Mouse (Mus musculus): ENCODE measurements around the gene Zfp874b. TPM values are rescaled to one million over a fixed set of nuclear protein-coding genes. Genes with fewer than 3 reads are reported as not detected.
"Not testable (repeated sequence)": the region's sequence is repeated elsewhere in the genome, so short reads cannot be mapped to it uniquely, and the experiment has no call there.

The Zfp874b gene
- 10 to 100 TPM in 6 of 26 experiments, 1 to 10 TPM in 20; 2.6 to 25.1 (median 7.9) TPM for total RNA-seq (2018; cell fraction: chromatin; rRNA removed)
- 10 to 100 TPM in 2 of 26 experiments, 1 to 10 TPM in 24; 2.7 to 10.8 (median 4.9) TPM for total RNA-seq (2018; cell fraction: cytosol; rRNA removed)
- total RNA-seq (2018; cell fraction: nucleus; rRNA removed) = 10 to 100 TPM in 4 of 26 experiments, 1 to 10 TPM in 22; 3.0 to 14.2 (median 4.8) TPM
- polyA plus RNA-seq (2018) = 4.9 to 9.3 TPM (median 7.7 TPM) in 3 replicates

GRCm38 (mm10) chr13:67483625-67484423 is at the start of gene Zfp874b:
TSS of gene Zfp874b (minus strand) at chr13:67484258.
- H3K4me3 ChIP-seq (ENCODE audit: inconsistent target) = peak within 1 kb of the TSS; percentile 71
- H3K79me2 ChIP-seq (ENCODE audit: inconsistent target) = peaks cover 10% of the 10 kb centered on the region; the same call in 1 of the 2 replicates
- peaks cover 4% of the 10 kb centered on the region; the same call in 1 of the 2 replicates for H3K36me3 ChIP-seq (ENCODE audit: inconsistent target)
- H3K27ac ChIP-seq = peak within 1 kb of the TSS; percentile 66
- WGBS (ENCODE audit: missing documents) = under 1% methylated on average over 20 of the region's 20 CpGs

GRCm38 (mm10) chr13:67527049-67527730 is 43.1 kb upstream of the Zfp874b start:
- H3K79me2 ChIP-seq (ENCODE audit: inconsistent target) = peaks cover 38% of the 10 kb centered on the region
- H3K36me3 ChIP-seq (ENCODE audit: inconsistent target) = 0 out of 2 replicates have a peak, but pooled peaks cover 1% of the 10 kb centered on the region
- H3K27ac ChIP-seq = peak overlapping the region; percentile 52
- H3K4me3 ChIP-seq (ENCODE audit: inconsistent target) = no peak overlapping the region
- WGBS (ENCODE audit: missing documents) = 39% methylated on average over 3 of the region's 3 CpGs

GRCm38 (mm10) chr13:67525753-67526410 is 41.8 kb upstream of the Zfp874b start, which contains the start of the genes Gm26965 and Zfp87:
TSS of gene Gm26965 (minus strand) at chr13:67526151.
TSS of gene Zfp87 (minus strand) at chr13:67526177.
- peaks cover 51% of the 10 kb centered on the region for H3K79me2 ChIP-seq (ENCODE audit: inconsistent target)
- H3K4me3 ChIP-seq (ENCODE audit: inconsistent target) = peak within 1 kb of the TSS; percentile 79
- peak within 1 kb of the TSS; percentile 52 for H3K27ac ChIP-seq
- peaks cover 15% of the 10 kb centered on the region for H3K36me3 ChIP-seq (ENCODE audit: inconsistent target)
- WGBS (ENCODE audit: missing documents) = under 1% methylated on average over 27 of the region's 27 CpGs

DNA sequence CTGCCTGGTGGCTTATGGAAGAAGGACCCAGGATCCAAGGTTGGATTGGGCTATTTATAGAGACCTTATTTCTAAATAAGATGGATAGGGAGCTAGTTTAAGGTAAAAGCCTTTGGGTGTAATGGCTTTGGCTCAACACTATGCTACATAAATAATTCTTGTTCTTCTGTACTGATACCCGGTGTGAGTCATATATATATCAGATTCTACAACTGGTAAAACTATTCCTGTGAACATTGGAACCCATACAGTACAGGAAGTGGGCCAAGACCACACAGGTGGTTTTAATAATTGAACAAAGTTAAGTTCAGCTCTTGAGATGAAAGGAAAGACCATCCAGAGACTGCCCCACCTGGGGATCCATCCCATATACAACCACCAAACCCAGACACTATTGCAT is 16.9 kb upstream of the Zfp874b start:
- no peak overlapping the region for H3K4me3 ChIP-seq (ENCODE audit: inconsistent target)
- no peak overlapping the region for H3K27ac ChIP-seq
- H3K79me2 ChIP-seq (ENCODE audit: inconsistent target) = peaks cover 12% of the 10 kb centered on the region; the same call in 1 of the 2 replicates
- H3K36me3 ChIP-seq (ENCODE audit: inconsistent target) = no peaks in the 10 kb centered on the region
- 100% methylated on average over 1 of the region's 1 CpGs for WGBS (ENCODE audit: missing documents)

DNA sequence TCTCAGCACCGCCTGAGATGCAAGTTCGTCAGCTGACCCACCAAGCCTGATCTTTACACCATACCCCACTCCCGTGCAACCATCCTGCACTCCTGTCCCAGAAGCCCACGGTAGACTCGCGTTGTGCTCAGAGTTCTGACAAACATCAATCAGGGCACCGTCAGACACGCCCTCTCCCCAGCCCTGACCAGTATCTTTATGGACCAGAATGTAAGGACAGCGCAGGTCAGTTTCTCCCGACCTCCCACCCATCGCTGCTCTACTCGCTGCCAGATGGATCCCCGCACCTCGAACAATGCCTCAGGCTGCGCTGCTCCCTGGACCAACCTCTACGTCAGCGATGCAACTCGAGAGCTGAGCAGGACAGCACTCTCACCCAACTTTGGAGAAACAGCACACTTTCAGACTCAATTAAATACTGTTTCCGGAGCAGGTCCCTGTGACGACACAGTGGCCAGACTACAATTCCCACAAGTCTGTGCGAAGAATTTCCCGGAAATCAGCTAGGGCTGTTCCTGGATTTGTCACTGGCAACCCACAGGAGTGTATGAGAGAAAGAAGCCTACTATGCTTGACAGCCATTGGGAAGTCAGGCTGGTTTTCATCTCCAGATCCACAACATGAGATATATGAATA is 16.1 kb upstream of the Zfp874b start, which contains the start of gene Zfp58:
Zfp58 (minus strand) TSS at position 472 of the 636 bp plus-strand sequence.
- H3K79me2 ChIP-seq (ENCODE audit: inconsistent target) = peaks cover 12% of the 10 kb centered on the region; the same call in 1 of the 2 replicates
- H3K4me3 ChIP-seq (ENCODE audit: inconsistent target) = peak within 1 kb of the TSS; percentile 94
- peak within 1 kb of the TSS; percentile 31; the same call in 1 of the 2 replicates for H3K27ac ChIP-seq
- WGBS (ENCODE audit: missing documents) = 2% methylated on average over 22 of the region's 22 CpGs
- peaks cover 2% of the 10 kb centered on the region; the same call in 1 of the 2 replicates for H3K36me3 ChIP-seq (ENCODE audit: inconsistent target)

DNA sequence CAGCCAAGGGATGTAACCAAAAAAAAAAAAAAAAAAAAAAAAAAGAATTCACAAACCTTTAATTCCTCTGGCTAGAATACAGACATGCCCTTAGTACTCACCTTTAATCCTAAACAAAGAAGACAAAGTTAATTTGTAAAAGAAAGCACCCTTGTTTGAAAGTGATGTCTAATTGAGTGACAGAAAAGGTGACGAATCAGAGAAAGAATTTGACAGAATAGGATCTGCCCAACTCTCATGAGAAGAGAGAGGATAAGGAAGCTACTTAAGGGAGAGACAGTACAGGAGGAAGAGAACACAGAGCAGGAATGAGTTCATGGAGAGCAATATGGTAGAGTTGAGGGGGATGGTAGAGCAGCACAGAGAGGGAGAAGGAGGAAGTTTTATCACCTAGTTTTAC is 11.6 kb upstream of the Zfp874b start:
- no peak overlapping the region for H3K4me3 ChIP-seq (ENCODE audit: inconsistent target)
- H3K27ac ChIP-seq = no peak overlapping the region
- 100% methylated on average over 1 of the region's 1 CpGs for WGBS (ENCODE audit: missing documents)
- H3K79me2 ChIP-seq (ENCODE audit: inconsistent target) = peaks cover 12% of the 10 kb centered on the region; the same call in 1 of the 2 replicates
- peaks cover 48% of the 10 kb centered on the region for H3K36me3 ChIP-seq (ENCODE audit: inconsistent target)

GRCm38 (mm10) chr13:67484424-67484811 is 360 bp upstream of the Zfp874b start:
- peak overlapping the region; percentile 66 for H3K27ac ChIP-seq
- H3K36me3 ChIP-seq (ENCODE audit: inconsistent target) = peaks cover 4% of the 10 kb centered on the region; the same call in 1 of the 2 replicates
- peak overlapping the region; percentile 71 for H3K4me3 ChIP-seq (ENCODE audit: inconsistent target)
- WGBS (ENCODE audit: missing documents) = 39% methylated on average over 8 of the region's 8 CpGs
- peaks cover 10% of the 10 kb centered on the region; the same call in 1 of the 2 replicates for H3K79me2 ChIP-seq (ENCODE audit: inconsistent target)

DNA sequence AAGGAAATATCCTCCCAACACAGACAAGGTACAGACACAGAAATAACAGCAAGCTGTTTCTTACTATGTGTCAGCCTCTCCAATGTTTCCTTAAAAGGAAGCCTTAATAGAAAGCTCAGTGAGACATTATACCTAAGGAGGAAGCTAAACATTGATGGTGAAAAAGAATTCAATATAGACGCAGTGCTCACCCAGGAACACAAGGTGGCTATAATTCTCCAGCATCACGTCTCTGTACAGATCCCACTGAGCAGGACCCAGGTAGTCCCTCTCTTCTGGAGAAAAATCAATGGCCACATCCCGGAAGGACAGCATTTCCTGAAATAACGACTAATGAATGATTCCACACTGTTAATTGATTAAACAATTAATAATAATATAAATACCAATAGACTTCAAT is 2.5 kb downstream of the Zfp874b start:
- 78% methylated on average over 4 of the region's 4 CpGs for WGBS (ENCODE audit: missing documents)
- Histone ChIP-seq H3K36me3 (ENCODE audit: inconsistent target) (peaks cover 14% of the 10 kb centered on the region; the same call in 1 of the 2 replicates), H3K27ac (no peak overlapping the region)

GRCm38 (mm10) chr13:67469274-67469673 is 14.8 kb downstream of the Zfp874b start:
- H3K27ac ChIP-seq = no peak overlapping the region
- H3K79me2 ChIP-seq (ENCODE audit: inconsistent target) = no peaks in the 10 kb centered on the region
- peaks cover 17% of the 10 kb centered on the region; the same call in 1 of the 2 replicates for H3K36me3 ChIP-seq (ENCODE audit: inconsistent target)
- 90% methylated on average over 3 of the region's 3 CpGs for WGBS (ENCODE audit: missing documents)
- no peak overlapping the region for H3K4me3 ChIP-seq (ENCODE audit: inconsistent target)

More for the DNA sequence above, 2.5 kb downstream of the Zfp874b start:
- Histone ChIP-seq H3K79me2 (ENCODE audit: inconsistent target) (peaks cover 10% of the 10 kb centered on the region; the same call in 1 of the 2 replicates), H3K4me3 (ENCODE audit: inconsistent target) (no peak overlapping the region)

DNA sequence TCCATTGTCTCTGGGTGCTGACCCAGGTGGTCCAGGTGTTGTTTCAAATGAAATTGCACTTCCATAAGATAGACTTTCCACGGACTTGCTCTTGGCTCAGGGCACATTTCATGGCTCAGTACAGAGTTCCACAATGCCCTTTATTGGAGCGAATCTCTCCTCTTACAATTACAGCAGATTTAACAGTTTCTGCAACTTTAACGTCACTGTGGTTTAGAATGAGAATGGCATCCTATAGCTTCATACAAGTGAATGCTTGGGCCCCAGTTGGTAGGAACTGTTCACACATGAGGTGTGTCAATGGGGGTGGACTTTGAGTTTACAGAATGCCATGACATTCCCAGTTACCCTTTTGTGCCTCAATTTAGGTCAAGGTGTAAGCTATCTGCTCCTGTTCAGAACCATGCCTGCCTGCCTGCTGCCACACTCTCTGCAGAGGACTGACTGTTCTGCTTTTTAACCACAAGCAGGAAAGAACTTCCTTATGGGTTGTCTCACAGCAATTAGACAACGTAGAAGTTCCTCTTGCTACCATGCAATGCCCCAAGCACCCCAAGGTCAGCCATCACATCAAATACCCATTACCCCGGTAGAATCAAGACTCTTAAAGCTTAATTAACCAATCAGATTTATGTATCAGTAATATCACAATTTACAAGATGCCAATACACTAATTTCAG is 20.4 kb downstream of the Zfp874b start:
- H3K79me2 ChIP-seq (ENCODE audit: inconsistent target); H3K4me3 ChIP-seq (ENCODE audit: inconsistent target); H3K36me3 ChIP-seq (ENCODE audit: inconsistent target); H3K27ac ChIP-seq: not testable (repeated sequence)
- 0% methylated on average over 2 of the region's 5 CpGs for WGBS (ENCODE audit: missing documents)

DNA sequence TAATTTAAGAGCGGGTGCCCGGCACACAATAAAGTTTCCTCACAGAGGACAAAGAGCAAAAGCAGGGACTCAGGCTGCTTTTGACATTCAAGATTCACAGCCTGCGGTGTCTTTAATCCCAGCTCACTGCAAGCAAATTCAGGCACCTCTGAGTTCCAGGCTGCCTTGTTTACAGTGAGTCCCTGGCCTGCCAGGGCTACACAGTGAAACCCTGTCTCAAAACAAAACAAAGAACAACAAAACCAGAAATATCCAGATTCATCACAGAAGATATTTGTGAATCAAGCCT is 32.1 kb downstream of the Zfp874b start:
- peak overlapping the region; percentile 69 for H3K4me3 ChIP-seq (ENCODE audit: inconsistent target)
- 12% methylated on average over 3 of the region's 3 CpGs for WGBS (ENCODE audit: missing documents)
- no peaks in the 10 kb centered on the region for H3K79me2 ChIP-seq (ENCODE audit: inconsistent target)
- H3K27ac ChIP-seq = peak overlapping the region; percentile 48
- peaks cover 16% of the 10 kb centered on the region for H3K36me3 ChIP-seq (ENCODE audit: inconsistent target)

GRCm38 (mm10) chr13:67451172-67452020 is 32.7 kb downstream of the Zfp874b start, which contains the start of gene Zfp874a:
TSS of gene Zfp874a (minus strand) at chr13:67451624.
- H3K27ac ChIP-seq = peak within 1 kb of the TSS; percentile 48
- peaks cover 22% of the 10 kb centered on the region for H3K36me3 ChIP-seq (ENCODE audit: inconsistent target)
- WGBS (ENCODE audit: missing documents) = 0% methylated on average over 20 of the region's 20 CpGs

More at GRCm38 (mm10) chr13:67451172-67452020, 32.7 kb downstream of the Zfp874b start, which contains the start of gene Zfp874a:
- H3K79me2 ChIP-seq (ENCODE audit: inconsistent target) = no peaks in the 10 kb centered on the region
- H3K4me3 ChIP-seq (ENCODE audit: inconsistent target) = peak within 1 kb of the TSS; percentile 69

All from macrophage (primary cell).